In genomic region chr3:145963101-145964017, GRCm38 (mm10) we compare ENCODE assay signal across 8 mouse cellular contexts. TPM values are rescaled to one million over a fixed set of nuclear protein-coding genes. Genes with fewer than 3 reads are reported as not detected.
DNase-seq lines count a peak whose midpoint lies in the region; ATAC-seq and TF ChIP-seq lines count a peak whose summit lies in the region.

No protein-coding gene starts in this region.

- no peak for TF ChIP-seq EP300 in heart, adult 2 months (IDR thresholded peaks at IDR 0.05; ENCODE audit: insufficient read depth, low read depth, low read length)

- peak overlapping the region; percentile 64 for H3K27ac ChIP-seq in heart, adult 2 months
- no peak overlapping the region for H3K27ac ChIP-seq in hindbrain, embryonic 12.5 days
- H3K27ac ChIP-seq in limb, embryonic 15.5 days = peak overlapping the region; percentile 69; the same call in 1 of the 2 replicates
- 0 out of 2 replicates have a peak overlapping the region, but pooled peaks have one; percentile 37 for H3K27ac ChIP-seq in midbrain, embryonic 14.5 days (replicated peaks; ENCODE audit: low read depth, low read length)

- TF ChIP-seq POLR2A in heart, adult 2 months (IDR thresholded peaks at IDR 0.05; ENCODE audit: insufficient read depth, low read depth, low read length) = 0 out of 2 replicates have a peak, but pooled peaks have one; percentile 26

- no peaks in the 10 kb centered on the region for H3K9me3 ChIP-seq in hindbrain, embryonic 12.5 days (replicated peaks)
- H3K9me3 ChIP-seq in limb, embryonic 15.5 days = no peaks in the 10 kb centered on the region
- no peaks in the 10 kb centered on the region for H3K9me3 ChIP-seq in midbrain, embryonic 14.5 days (ENCODE audit: control insufficient read depth, low read length)

- H3K4me1 ChIP-seq in heart, adult 2 months (ENCODE audit: control insufficient read depth, insufficient read depth, low read length) = peaks cover 6% of the 10 kb centered on the region
- peaks cover 20% of the 10 kb centered on the region for H3K4me1 ChIP-seq in hindbrain, embryonic 12.5 days
- H3K4me1 ChIP-seq in limb, embryonic 15.5 days = peaks cover 29% of the 10 kb centered on the region
- peaks cover 19% of the 10 kb centered on the region; the same call in 1 of the 2 replicates for H3K4me1 ChIP-seq in midbrain, embryonic 14.5 days (ENCODE audit: control insufficient read depth, insufficient read depth, low read length)

- peak; percentile 31 to 32 for DNase-seq in heart, adult 2 months
- no peak for DNase-seq in heart, adult 8-10 months (ENCODE audit: low spot score)
- peak; percentile 33 for DNase-seq in midbrain, embryonic 14.5 days
- no peak for DNase-seq in spleen, adult 18-20 months
- no peak for DNase-seq in ovary, postnatal 14 days (ENCODE audit: low spot score)
- no peak for DNase-seq in left cerebral cortex, postnatal 4 days

- peak; percentile 32; the same call in 1 of the 2 replicates for ATAC-seq in hindbrain, embryonic 12.5 days (ENCODE audit: low FRiP score)
- no peak for ATAC-seq in limb, embryonic 15.5 days (ENCODE audit: insufficient number of reproducible peaks, low FRiP score, low TSS enrichment, low read depth)
- 0 out of 2 replicates have a peak, but pooled peaks have one; percentile 12 for ATAC-seq in midbrain, embryonic 14.5 days (ENCODE audit: low FRiP score, low TSS enrichment)

- H3K27me3 ChIP-seq in heart, adult 2 months (ENCODE audit: control insufficient read depth, insufficient read depth, low read length) = no peaks in the 10 kb centered on the region
- H3K27me3 ChIP-seq in hindbrain, embryonic 12.5 days = peaks cover 38% of the 10 kb centered on the region
- H3K27me3 ChIP-seq in limb, embryonic 15.5 days = no peaks in the 10 kb centered on the region
- peaks cover 15% of the 10 kb centered on the region; the same call in 1 of the 2 replicates for H3K27me3 ChIP-seq in midbrain, embryonic 14.5 days (ENCODE audit: control insufficient read depth, insufficient read depth, low read length)

- H3K36me3 ChIP-seq in heart, adult 2 months (ENCODE audit: control insufficient read depth, insufficient read depth, low read length) = no peaks in the 10 kb centered on the region
- H3K36me3 ChIP-seq in hindbrain, embryonic 12.5 days = no peaks in the 10 kb centered on the region
- no peaks in the 10 kb centered on the region for H3K36me3 ChIP-seq in limb, embryonic 15.5 days
- H3K36me3 ChIP-seq in midbrain, embryonic 14.5 days (ENCODE audit: control insufficient read depth, insufficient read depth, low read length) = no peaks in the 10 kb centered on the region

- peak overlapping the region; percentile 35 for H3K4me2 ChIP-seq in hindbrain, embryonic 12.5 days (replicated peaks)
- peak overlapping the region; percentile 26 for H3K4me2 ChIP-seq in limb, embryonic 15.5 days
- H3K4me2 ChIP-seq in midbrain, embryonic 14.5 days (ENCODE audit: low read length) = peak overlapping the region; percentile 42

- peak overlapping the region; percentile 47 for H3K9ac ChIP-seq in heart, adult 2 months (ENCODE audit: low read depth, low read length)
- H3K9ac ChIP-seq in hindbrain, embryonic 12.5 days = no peak overlapping the region
- no peak overlapping the region for H3K9ac ChIP-seq in limb, embryonic 15.5 days
- no peak overlapping the region for H3K9ac ChIP-seq in midbrain, embryonic 14.5 days (replicated peaks; ENCODE audit: low read length)

- no peak for TF ChIP-seq CTCF in heart, adult 2 months (IDR thresholded peaks at IDR 0.05)

- 36% methylated on average over 31 of the region's 31 CpGs for WGBS in heart, adult 2 months
- WGBS in hindbrain, embryonic 12.5 days = 15% methylated on average over 31 of the region's 31 CpGs
- WGBS in limb, embryonic 15.5 days = 19% methylated on average over 31 of the region's 31 CpGs
- WGBS in midbrain, embryonic 14.5 days = 17% methylated on average over 31 of the region's 31 CpGs

- H3K79me2 ChIP-seq in heart, adult 2 months (replicated peaks; ENCODE audit: control insufficient read depth, insufficient read depth, low read length) = no peaks in the 10 kb centered on the region

- H3K4me3 ChIP-seq in heart, adult 2 months = peak overlapping the region; percentile 18; the same call in 1 of the 2 replicates
- peak overlapping the region; percentile 14 for H3K4me3 ChIP-seq in hindbrain, embryonic 12.5 days
- peak overlapping the region; percentile 9; the same call in 1 of the 2 replicates for H3K4me3 ChIP-seq in limb, embryonic 15.5 days
- 0 out of 2 replicates have a peak overlapping the region, but pooled peaks have one; percentile 9 for H3K4me3 ChIP-seq in midbrain, embryonic 14.5 days (replicated peaks; ENCODE audit: low read depth, low read length)

- intact Hi-C loops in heart, adult 2 months (cut with DNase I) = loop anchor here (1.0 kb wide), 1 partner anchor 25 kb away; no protein-coding TSS in a partner anchor
- intact Hi-C loops in left cerebral cortex, postnatal 4 days (cut with DNase I) = no loop called here

RNA-seq across cellular contexts. Expression of gene Syde2, which starts 24.3 kb away (rescaled TPM):
- total RNA-seq in heart, adult 2 months (2021) = 10 to 100 TPM; 13.8 to 15.8 TPM
- 7.5 and 13.4 TPM in 2 replicates for polyA plus RNA-seq in heart, adult 2 months (2012; rRNA removed)
- total RNA-seq in heart, adult 8-10 months (2022) = 10 to 100 TPM; 16.7 to 21.8 (median 19.0) TPM
- polyA plus RNA-seq in hindbrain, embryonic 12.5 days (2016; fragmentation: Nextera tagmentation; extraction: Ambion mirVana) = 1.4 and 2.0 TPM in 2 replicates
- 1.7 and 1.8 TPM in 2 replicates for polyA plus RNA-seq in limb, embryonic 15.5 days (2015; fragmentation: Nextera tagmentation; extraction: Ambion mirVana)
- polyA plus RNA-seq in midbrain, embryonic 14.5 days (2014; fragmentation: Nextera tagmentation; extraction: Ambion mirVana) = 0.50 and 0.62 TPM in 2 replicates
- 1 to 10 TPM; 4.4 to 5.3 TPM for total RNA-seq in left cerebral cortex, postnatal 4 days (2021)

RNA-seq across cellular contexts. Expression of gene 2410004B18Rik, which starts 25.5 kb away (rescaled TPM):
- 10 to 100 TPM; 17.9 to 20.8 TPM for total RNA-seq in heart, adult 2 months (2021)
- polyA plus RNA-seq in heart, adult 2 months (2012; rRNA removed) = 9.0 and 9.2 TPM in 2 replicates
- total RNA-seq in heart, adult 8-10 months (2022) = 10 to 100 TPM; 13.2 to 21.6 (median 18.0) TPM
- polyA plus RNA-seq in hindbrain, embryonic 12.5 days (2016; fragmentation: Nextera tagmentation; extraction: Ambion mirVana) = 61.4 and 64.3 TPM in 2 replicates
- 43.2 and 45.7 TPM in 2 replicates for polyA plus RNA-seq in limb, embryonic 15.5 days (2015; fragmentation: Nextera tagmentation; extraction: Ambion mirVana)
- 76.6 and 85.3 TPM in 2 replicates for polyA plus RNA-seq in midbrain, embryonic 14.5 days (2014; fragmentation: Nextera tagmentation; extraction: Ambion mirVana)
- total RNA-seq in left cerebral cortex, postnatal 4 days (2021) = 10 to 100 TPM; 51.5 to 56.8 TPM

RNA-seq across cellular contexts. Expression of gene Bcl10, which starts 40.8 kb away (rescaled TPM):
- 10 to 100 TPM; 17.7 to 19.3 TPM for total RNA-seq in heart, adult 2 months (2021)
- 11.0 and 14.0 TPM in 2 replicates for polyA plus RNA-seq in heart, adult 2 months (2012; rRNA removed)
- 10 to 100 TPM; 14.9 to 17.6 (median 16.5) TPM for total RNA-seq in heart, adult 8-10 months (2022)
- 52.0 and 52.5 TPM in 2 replicates for polyA plus RNA-seq in hindbrain, embryonic 12.5 days (2016; fragmentation: Nextera tagmentation; extraction: Ambion mirVana)
- 50.2 and 53.7 TPM in 2 replicates for polyA plus RNA-seq in limb, embryonic 15.5 days (2015; fragmentation: Nextera tagmentation; extraction: Ambion mirVana)
- 34.3 and 42.3 TPM in 2 replicates for polyA plus RNA-seq in midbrain, embryonic 14.5 days (2014; fragmentation: Nextera tagmentation; extraction: Ambion mirVana)
- total RNA-seq in left cerebral cortex, postnatal 4 days (2021) = 10 to 100 TPM; 18.3 to 19.4 TPM

Comparison
In these comparisons a context has a peak if more than half of its experiments do, and no peak if none do; other contexts are left out.
1. DNase-seq: peak in heart, adult 2 months (2 of 2) and midbrain, embryonic 14.5 days (single experiment); none in heart, adult 8-10 months (single experiment), spleen, adult 18-20 months (0 of 2), ovary, postnatal 14 days (single experiment) and left cerebral cortex, postnatal 4 days (single experiment).
2. Peak in every context shown above with its lines, with median percentiles within 50 percentile points of each other: H3K4me3 ChIP-seq and H3K4me2 ChIP-seq.